Mouse (Mus musculus) right cerebral cortex, postnatal 10 days (tissue): Measurements from ENCODE around the gene Adamtsl3.

Source experiments
- DNase-seq, 2 experiments: peaks; one replicate each; pipeline ENCODE4 v3.0.0; 2021; ENCODE audit warnings: low spot score in 2 of 2

Gene Adamtsl3

GRCm38 (mm10) chr7:82335211-82336121, at the start of gene Adamtsl3:
Gene Adamtsl3 (plus strand): TSS chr7:82335694.
- DNase-seq, result peak; percentile 39 to 55

GRCm38 (mm10) chr7:82287242-82287641, 48.3 kb upstream of the Adamtsl3 start:
- no peak for DNase-seq

GRCm38 (mm10) chr7:82293441-82293840, 42.1 kb upstream of the Adamtsl3 start:
- no peak for DNase-seq

GRCm38 (mm10) chr7:82294083-82294482, 41.4 kb upstream of the Adamtsl3 start:
- no peak for DNase-seq

- DNase-seq, result no peak
Observed at GRCm38 (mm10) chr7:82294611-82295010, 40.9 kb upstream of the Adamtsl3 start.

GRCm38 (mm10) chr7:82308398-82308797, 27.1 kb upstream of the Adamtsl3 start:
- no peak for DNase-seq

GRCm38 (mm10) chr7:82318515-82318914, 17.0 kb upstream of the Adamtsl3 start:
- DNase-seq, result no peak

- DNase-seq, result no peak
Observed at GRCm38 (mm10) chr7:82326616-82327015, 8.9 kb upstream of the Adamtsl3 start.

GRCm38 (mm10) chr7:82327201-82327600, 8.3 kb upstream of the Adamtsl3 start:
- DNase-seq, result no peak

GRCm38 (mm10) chr7:82327881-82328280, 7.6 kb upstream of the Adamtsl3 start:
- DNase-seq, result no peak

- no peak for DNase-seq
Observed at GRCm38 (mm10) chr7:82329831-82330230, 5.7 kb upstream of the Adamtsl3 start.

GRCm38 (mm10) chr7:82330860-82331259, 4.6 kb upstream of the Adamtsl3 start:
- no peak for DNase-seq

GRCm38 (mm10) chr7:82334000-82334399, 1.5 kb upstream of the Adamtsl3 start:
- DNase-seq, result no peak

- peak; percentile 28 to 29 for DNase-seq
Observed at GRCm38 (mm10) chr7:82336132-82336531, 638 bp downstream of the Adamtsl3 start.

- no peak for DNase-seq
Observed at GRCm38 (mm10) chr7:82338121-82338520, 2.6 kb downstream of the Adamtsl3 start.

GRCm38 (mm10) chr7:82338532-82338931, 3.0 kb downstream of the Adamtsl3 start:
- DNase-seq, result no peak

- no peak for DNase-seq
Observed at GRCm38 (mm10) chr7:82339214-82339613, 3.7 kb downstream of the Adamtsl3 start.

GRCm38 (mm10) chr7:82341476-82341875, 6.0 kb downstream of the Adamtsl3 start:
- no peak for DNase-seq

GRCm38 (mm10) chr7:82346706-82347105, 11.2 kb downstream of the Adamtsl3 start:
- DNase-seq, result no peak

- DNase-seq, result no peak
Observed at GRCm38 (mm10) chr7:82349796-82350195, 14.3 kb downstream of the Adamtsl3 start.

- DNase-seq, result no peak
Observed at GRCm38 (mm10) chr7:82350421-82350820, 14.9 kb downstream of the Adamtsl3 start.

- no peak for DNase-seq
Observed at GRCm38 (mm10) chr7:82359146-82359545, 23.7 kb downstream of the Adamtsl3 start.

- DNase-seq, result no peak
Observed at GRCm38 (mm10) chr7:82359674-82360073, 24.2 kb downstream of the Adamtsl3 start.
